Mouse (Mus musculus) cerebellum, adult 2 months (tissue): ENCODE measurements around the gene Ovol3. TPM values are rescaled to one million over a fixed set of nuclear protein-coding genes. Genes with fewer than 3 reads are reported as not detected.
"Not testable (repeated sequence)": the region's sequence is repeated elsewhere in the genome, so short reads cannot be mapped to it uniquely, and the experiment has no call there.

Source experiments
- DNase-seq, 2 experiments: peaks; one replicate each; pipeline ENCODE4 v3.0.0; 2021
- H3K27ac ChIP-seq: fragments of 200-500 bp; 2 replicates; pipeline ENCODE4 v1.5.1; 2012; ENCODE audit warnings: low read length, control low read depth, inconsistent platforms; ENCODE audit not compliant: insufficient read depth
- H3K27me3 ChIP-seq: fragments of 200-500 bp; 2 replicates; pipeline ENCODE4 v1.6.1; 2012; ENCODE audit warnings: inconsistent platforms, mild to moderate bottlenecking, low read length, moderate library complexity; ENCODE audit not compliant: control insufficient read depth, insufficient read depth
- H3K4me1 ChIP-seq: fragments of 200-500 bp; 2 replicates; pipeline ENCODE4 v1.6.1; 2011; ENCODE audit warnings: low read length; ENCODE audit not compliant: control insufficient read depth, insufficient read depth
- H3K4me3 ChIP-seq: fragments of 200-500 bp; replicated peaks from 2 replicates; pipeline ENCODE3; 2011; ENCODE audit warnings: mild to moderate bottlenecking, low read depth, low read length, control low read depth; ENCODE audit not compliant: insufficient read depth
- CTCF ChIP-seq: fragments of 200-500 bp; IDR thresholded peaks from 2 replicates; pipeline ENCODE4 v1.5.1; 2011; ENCODE audit warnings: low read depth, mild to moderate bottlenecking, control low read depth, low read length, moderate library complexity, borderline replicate concordance; ENCODE audit not compliant: insufficient read depth
- POLR2A ChIP-seq: fragments of 200-500 bp; IDR thresholded peaks from 2 replicates; pipeline ENCODE4 v1.6.1; 2011; ENCODE audit warnings: low read length, control low read depth, borderline replicate concordance; ENCODE audit not compliant: insufficient read depth
- WGBS: fragments of 180-500 bp; shearing (Covaris S2); methylation state at CpG from one replicate; pipeline ENCODE4 v1.1.7; 2018; 5-methylcytosine and 5-hydroxymethylcytosine counted together
- polyA plus RNA-seq: library from polyadenylated mRNA; depleted of rRNA; stranded (reverse); fragments of >200 nt; gene quantifications from 2 replicates; pipeline ENCODE4 v1.2.3, GENCODE M21; 2012

Gene Ovol3
- polyA plus RNA-seq, 1 experiment: not detected

DNA sequence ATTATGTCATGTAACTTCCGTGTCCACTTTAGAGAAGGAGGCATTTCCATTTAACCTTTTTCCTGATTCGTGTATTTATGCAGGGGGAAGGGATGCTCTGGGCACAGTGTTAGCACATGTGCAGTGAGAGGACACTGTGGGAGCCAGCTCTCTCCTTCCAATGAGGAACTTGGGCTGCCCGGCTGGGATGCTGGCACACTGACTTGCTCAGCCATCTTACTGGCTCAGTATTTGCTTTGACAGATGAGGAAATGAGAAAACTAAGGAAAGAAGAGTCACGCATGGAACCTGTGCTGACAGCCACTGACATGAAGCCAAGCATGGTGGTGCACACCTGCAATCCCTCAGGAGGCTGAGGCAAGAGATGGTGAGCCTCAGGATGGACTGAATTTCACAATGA is 34.1 kb upstream of the Ovol3 start:
- H3K27ac ChIP-seq: no peak overlapping the region
- DNase-seq: no peak
- no peak overlapping the region for H3K4me3 ChIP-seq
- 37% methylated on average over 4 of the region's 4 CpGs for WGBS
- TF ChIP-seq POLR2A (no peak), CTCF (no peak)
- no peaks in the 10 kb centered on the region for H3K4me1 ChIP-seq
- H3K27me3 ChIP-seq: no peaks in the 10 kb centered on the region

DNA sequence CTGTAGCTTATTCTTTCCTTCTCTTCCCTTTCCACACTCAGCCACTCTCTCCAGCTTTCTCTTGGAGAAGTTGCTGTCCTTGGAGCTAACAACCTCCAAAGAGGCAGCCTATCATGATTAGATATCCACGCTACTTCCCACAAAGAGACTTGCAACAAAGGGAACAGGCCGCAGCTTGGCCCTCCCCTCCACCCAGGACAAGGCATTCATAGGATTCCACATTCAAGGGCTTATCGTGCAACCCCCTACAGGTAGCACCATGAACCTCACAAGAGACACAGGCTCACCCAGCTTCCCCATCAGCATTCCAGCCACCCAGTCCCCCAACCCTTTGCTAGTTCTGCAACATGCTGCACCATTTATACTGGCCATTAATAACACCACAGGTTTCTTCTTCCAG is 31.3 kb upstream of the Ovol3 start:
- no peak for DNase-seq
- TF ChIP-seq CTCF (no peak), POLR2A (no peak)
- Histone ChIP-seq H3K27ac (no peak overlapping the region), H3K4me3 (no peak overlapping the region), H3K4me1 (no peaks in the 10 kb centered on the region), H3K27me3 (no peaks in the 10 kb centered on the region)
- 75% methylated on average over 3 of the region's 3 CpGs for WGBS

DNA sequence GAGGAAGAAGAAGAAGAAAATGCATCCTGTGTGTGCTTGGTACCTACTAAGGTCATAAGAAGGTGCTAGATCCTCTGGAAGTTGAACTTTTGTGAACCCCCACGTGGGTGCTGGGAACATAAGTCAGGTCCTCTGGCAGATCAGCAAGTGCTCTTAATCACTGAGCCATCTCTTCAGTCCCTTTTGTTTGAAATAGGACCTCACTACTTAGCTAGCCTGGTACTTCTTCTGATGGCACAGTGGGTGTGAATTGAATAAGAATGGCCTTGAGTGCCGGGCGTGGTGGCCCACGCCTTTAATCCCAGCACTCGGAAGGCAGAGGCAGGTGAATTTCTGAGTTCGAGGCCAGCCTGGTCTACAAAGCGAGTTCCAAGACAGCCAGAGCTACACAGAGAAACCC is 30.4 kb upstream of the Ovol3 start:
- WGBS: 93% methylated on average over 7 of the region's 7 CpGs
- DNase-seq: no peak
- Histone ChIP-seq H3K4me1 (no peaks in the 10 kb centered on the region), H3K27me3 (no peaks in the 10 kb centered on the region), H3K27ac (no peak overlapping the region), H3K4me3 (no peak overlapping the region)
- TF ChIP-seq POLR2A (no peak), CTCF (no peak)

DNA sequence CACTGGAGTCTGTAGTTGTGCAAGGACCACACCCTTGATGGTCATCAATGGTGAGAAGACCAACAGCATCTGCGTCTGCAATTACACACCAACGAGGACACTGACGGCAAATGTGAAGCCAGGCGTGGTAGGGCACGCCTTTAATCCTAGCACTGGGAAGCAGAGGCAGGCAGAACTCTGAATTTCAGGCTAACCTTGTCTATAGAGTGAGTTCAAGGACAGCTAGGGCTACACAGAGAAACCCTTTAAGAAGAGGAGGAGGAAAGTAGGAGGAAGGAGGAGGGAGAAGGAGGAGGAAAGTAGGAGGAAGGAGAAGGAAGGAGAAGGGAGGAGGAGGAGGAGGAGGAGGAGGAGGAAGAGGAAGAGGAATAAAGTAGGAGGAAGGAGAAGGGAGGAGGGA is 30.0 kb upstream of the Ovol3 start:
- TF ChIP-seq CTCF (no peak), POLR2A (no peak)
- 92% methylated on average over 5 of the region's 5 CpGs for WGBS
- no peaks in the 10 kb centered on the region for H3K4me1 ChIP-seq
- H3K27me3 ChIP-seq: no peaks in the 10 kb centered on the region
- no peak overlapping the region for H3K27ac ChIP-seq
- DNase-seq: no peak
- no peak overlapping the region for H3K4me3 ChIP-seq

DNA sequence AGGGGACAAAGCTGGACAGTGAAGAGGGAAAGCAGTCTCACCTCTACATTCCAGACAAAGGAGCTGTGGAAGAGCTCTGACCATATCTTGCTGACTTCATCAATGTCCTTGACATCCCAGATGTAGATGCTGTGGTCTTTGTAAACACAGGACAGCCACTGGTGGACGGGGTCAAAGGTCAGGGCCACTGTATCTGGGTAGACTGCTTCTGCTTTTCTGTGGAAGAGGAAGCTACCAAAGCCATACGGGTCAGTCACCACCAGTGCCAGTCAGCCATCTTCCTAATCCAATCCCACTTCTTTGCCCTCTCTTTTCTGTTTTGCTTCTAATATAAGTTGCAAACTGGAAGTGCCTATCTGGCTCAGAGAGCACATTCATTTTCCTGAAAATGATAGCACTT is 29.5 kb upstream of the Ovol3 start:
- no peak overlapping the region for H3K4me3 ChIP-seq
- TF ChIP-seq POLR2A (no peak), CTCF (no peak)
- DNase-seq: no peak
- H3K27ac ChIP-seq: no peak overlapping the region
- no peaks in the 10 kb centered on the region for H3K27me3 ChIP-seq
- no peaks in the 10 kb centered on the region for H3K4me1 ChIP-seq
- WGBS: 76% methylated on average over 2 of the region's 2 CpGs

DNA sequence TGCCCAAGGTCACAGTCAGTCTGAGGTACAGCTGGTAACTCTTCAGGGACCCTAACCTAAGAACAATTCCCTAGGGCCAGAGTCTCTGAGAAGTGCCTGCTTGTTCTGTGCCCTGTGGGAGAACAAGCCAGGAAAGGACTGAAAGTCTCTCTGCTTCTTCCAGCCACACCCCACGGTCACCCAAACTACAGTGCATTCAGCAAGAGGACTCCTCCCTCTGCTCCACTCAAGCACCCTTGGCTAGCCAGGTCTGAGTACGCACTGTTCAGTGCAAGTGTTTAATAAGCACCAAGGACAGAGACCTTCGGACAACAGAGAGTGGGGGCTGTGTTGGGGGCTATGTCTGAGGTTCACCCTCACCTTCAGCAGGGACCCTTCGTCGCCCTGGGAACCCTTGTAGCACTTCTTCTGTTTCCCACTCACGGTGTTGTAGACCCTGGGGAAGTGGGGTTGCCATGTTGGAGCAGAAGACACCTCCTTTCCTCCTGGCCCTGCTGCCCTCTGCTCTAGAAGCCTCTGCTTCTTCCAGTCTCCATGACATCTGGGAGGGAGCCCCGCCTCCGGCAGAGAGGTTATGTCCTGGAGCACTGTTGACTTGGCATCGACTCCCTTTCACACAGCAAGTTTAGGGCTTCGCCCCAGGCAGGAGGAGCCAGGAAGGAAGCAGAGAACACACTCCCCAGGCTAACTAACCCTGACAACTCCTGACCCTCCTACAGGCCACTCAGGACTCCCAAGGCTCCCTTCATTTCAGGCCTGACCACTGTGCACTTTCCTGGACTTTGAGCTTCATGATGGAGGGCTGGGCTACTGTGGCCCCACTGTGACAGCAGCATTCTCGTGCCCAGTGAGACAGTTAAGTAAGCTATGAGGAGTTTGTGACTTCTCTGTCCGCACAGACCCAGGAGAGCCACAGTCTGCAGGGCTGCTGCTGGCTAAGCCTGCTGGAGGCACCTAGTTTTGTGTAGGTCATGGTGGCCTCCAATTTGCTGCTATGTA is 16.7 kb upstream of the Ovol3 start:
- no peak for TF ChIP-seq CTCF
- no peak for TF ChIP-seq POLR2A
- Histone ChIP-seq H3K27ac (no peak overlapping the region), H3K4me1 (no peaks in the 10 kb centered on the region), H3K4me3 (no peak overlapping the region), H3K27me3 (no peaks in the 10 kb centered on the region)
- WGBS: 84% methylated on average over 12 of the region's 12 CpGs
- DNase-seq: no peak

DNA sequence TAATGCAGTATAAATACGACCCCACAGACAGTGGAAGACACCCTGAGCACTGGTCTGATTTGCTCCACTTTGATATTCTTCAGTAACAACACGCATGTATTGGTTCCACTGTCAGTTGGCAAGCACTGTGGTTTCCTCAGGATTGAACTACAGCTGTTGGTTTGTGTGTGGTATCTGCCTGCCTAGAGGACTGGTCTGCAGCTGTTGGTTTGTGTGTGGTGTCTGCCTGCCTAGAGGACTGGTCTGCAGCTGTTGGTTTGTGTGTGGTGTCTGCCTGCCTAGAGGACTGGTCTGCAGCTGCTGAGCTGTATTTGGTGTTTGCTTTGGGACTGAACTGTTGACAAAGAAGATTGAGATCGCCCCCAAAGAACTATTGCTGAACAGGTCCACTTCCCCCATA is 1.8 kb upstream of the Ovol3 start:
- H3K27me3 ChIP-seq, H3K4me1 ChIP-seq, H3K27ac ChIP-seq, H3K4me3 ChIP-seq, DNase-seq: not testable (repeated sequence)
- WGBS: 65% methylated on average over 3 of the region's 3 CpGs

DNA sequence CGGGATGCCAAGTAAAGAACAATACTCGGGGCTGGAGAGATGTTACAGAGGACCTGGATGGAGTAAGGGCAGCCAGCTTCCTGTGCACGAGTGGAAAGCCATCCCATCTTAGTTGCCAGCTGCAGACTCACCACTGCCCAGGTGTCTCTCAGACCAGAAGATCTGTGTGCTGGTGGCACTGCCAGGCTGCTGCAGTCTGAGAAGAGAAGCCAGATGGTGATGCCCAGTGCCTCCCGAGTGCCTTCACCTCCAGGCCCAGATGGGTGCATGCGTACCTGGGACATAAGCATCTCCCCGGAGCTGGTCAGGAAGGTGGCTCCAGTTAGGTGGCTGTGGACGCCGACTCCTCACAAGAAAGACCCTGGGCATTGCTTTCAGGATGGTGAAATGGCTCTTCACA is 434 bp downstream of the Ovol3 start:
- WGBS: 89% methylated on average over 8 of the region's 8 CpGs

More for the DNA sequence above, 434 bp downstream of the Ovol3 start:
- no peak for TF ChIP-seq POLR2A
- no peak for TF ChIP-seq CTCF
- no peak for DNase-seq
- Histone ChIP-seq H3K4me1 (peaks cover 10% of the 10 kb centered on the region), H3K27ac (no peak overlapping the region), H3K27me3 (no peaks in the 10 kb centered on the region), H3K4me3 (no peak overlapping the region)
